In genomic region chr7:44484841-44485571, GRCm38 (mm10) we compare ENCODE assay signal across 8 mouse cellular contexts. TPM values are rescaled to one million over a fixed set of nuclear protein-coding genes. Genes with fewer than 3 reads are reported as not detected.
DNase-seq lines count a peak whose midpoint lies in the region; ATAC-seq and TF ChIP-seq lines count a peak whose summit lies in the region.

No protein-coding gene starts in this region.

- H3K4me1 ChIP-seq in ES-E14 (ENCODE audit: control insufficient read depth in 2 of 2, insufficient read depth in 2 of 2, low read length in 2 of 2, poor library complexity in 1 of 2), result peaks cover 0 to 16% of the 10 kb centered on the region in 2 experiments; a peak in 1 of 4 replicates
- peaks cover 3% of the 10 kb centered on the region; the same call in 1 of the 2 replicates for H3K4me1 ChIP-seq in forebrain, embryonic 13.5 days
- H3K4me1 ChIP-seq in lung, adult 2 months (ENCODE audit: control insufficient read depth, insufficient read depth, low read length), result no peaks in the 10 kb centered on the region

- TF ChIP-seq CTCF in layer of hippocampus, adult 2 months (conservative IDR thresholded peaks at IDR 0.05), result peak; percentile 99
- peak; percentile 99 for TF ChIP-seq CTCF in lung, adult 2 months (IDR thresholded peaks at IDR 0.05; ENCODE audit: insufficient read depth, low read length)

- H3K4me3 ChIP-seq in ES-E14 (ENCODE audit: insufficient read depth in 1 of 2, low read depth in 1 of 2, low read length in 2 of 2, poor library complexity in 1 of 2, severe bottlenecking in 1 of 2), result no peak overlapping the region
- H3K4me3 ChIP-seq in forebrain, embryonic 13.5 days, result no peak overlapping the region
- H3K4me3 ChIP-seq in layer of hippocampus, adult 2 months, result no peak overlapping the region
- no peak overlapping the region for H3K4me3 ChIP-seq in lung, adult 2 months (replicated peaks; ENCODE audit: extremely low read depth, low read depth, low read length)

- peak; percentile 87 for ATAC-seq in forebrain, embryonic 13.5 days
- ATAC-seq in hematopoietic stem cell, adult 5-6 weeks (replicated peaks in 1 of 2; ENCODE audit: insufficient read depth in 1 of 2, low FRiP score in 2 of 2, low TSS enrichment in 1 of 2, low read depth in 1 of 2, poor library complexity in 2 of 2, severe bottlenecking in 2 of 2), result peak; percentile 72 to 73
- ATAC-seq in neutrophil, adult 5-6 weeks (ENCODE audit: extremely low read depth, insufficient number of reproducible peaks, low FRiP score, poor library complexity, severe bottlenecking), result peak; percentile 79

- no peak overlapping the region for H3K27ac ChIP-seq in ES-E14 (ENCODE audit: insufficient read depth, low read depth, low read length, poor library complexity, severe bottlenecking)
- H3K27ac ChIP-seq in forebrain, embryonic 13.5 days, result peak overlapping the region; percentile 32; the same call in 1 of the 2 replicates
- H3K27ac ChIP-seq in layer of hippocampus, adult 2 months, result peak overlapping the region; percentile 82

- H3K36me3 ChIP-seq in ES-E14 (ENCODE audit: control insufficient read depth, insufficient read depth, low read length, poor library complexity, severe bottlenecking), result peaks cover 13% of the 10 kb centered on the region; the same call in 1 of the 2 replicates
- H3K36me3 ChIP-seq in forebrain, embryonic 13.5 days (ENCODE audit: poor library complexity, severe bottlenecking), result peaks cover 18% of the 10 kb centered on the region

- H3K4me2 ChIP-seq in forebrain, embryonic 13.5 days, result no peak overlapping the region

- H3K9ac ChIP-seq in ES-E14 (ENCODE audit: insufficient read depth, low read depth, low read length, poor library complexity, severe bottlenecking), result no peak overlapping the region
- H3K9ac ChIP-seq in forebrain, embryonic 13.5 days, result no peak overlapping the region

- DNase-seq in ES-E14 (ENCODE audit: low read depth, low spot score), result peak; percentile 79
- peak; percentile 77 for DNase-seq in cerebellum, adult 11-12 months
- peak; percentile 79 to 89 for DNase-seq in layer of hippocampus, adult 2 months (ENCODE audit: low spot score in 2 of 2)
- peak; percentile 71 for DNase-seq in lung, adult 2 months
- peak; percentile 76 for DNase-seq in thymus, postnatal 25 days

- H3K27me3 ChIP-seq in forebrain, embryonic 13.5 days, result peaks cover 21% of the 10 kb centered on the region

- in situ Hi-C loops in ES-E14 (cut with MboI; ENCODE audit: low sequenced_read_pairs in 2 of 2, unreplicated experiment in 2 of 2), result no loop called here

- TF ChIP-seq POLR2A in lung, adult 2 months (IDR thresholded peaks at IDR 0.05; ENCODE audit: borderline replicate concordance, extremely low read depth, low read depth, low read length), result no peak

- WGBS in forebrain, embryonic 13.5 days, result 27% methylated on average over 5 of the region's 5 CpGs
- WGBS in lung, adult 2 months, result 32% methylated on average over 5 of the region's 5 CpGs

- H3K9me3 ChIP-seq in ES-E14 (ENCODE audit: control insufficient read depth, insufficient read depth, low read depth, low read length), result no peaks in the 10 kb centered on the region
- H3K9me3 ChIP-seq in forebrain, embryonic 13.5 days (replicated peaks), result no peaks in the 10 kb centered on the region

TF ChIP-seq in ES-E14, 5 proteins besides CTCF, POLR2A, EP300 and RAD21:
- no peak for TF ChIP-seq ZNF384 (IDR thresholded peaks at IDR 0.05; ENCODE audit: low read depth, low read length)
- peak; percentile 74 for TF ChIP-seq ZC3H11A (IDR thresholded peaks at IDR 0.05; ENCODE audit: borderline replicate concordance, low read depth, low read length)
- no peak for TF ChIP-seq HCFC1 (IDR thresholded peaks at IDR 0.05; ENCODE audit: borderline replicate concordance, insufficient read depth, low read length)
- TF ChIP-seq MAFK (IDR thresholded peaks at IDR 0.05; ENCODE audit: insufficient read depth, low read depth, low read length), result 0 out of 2 replicates have a peak, but pooled peaks have one; percentile 7
- no peak for TF ChIP-seq CHD2 (IDR thresholded peaks at IDR 0.05; ENCODE audit: low read depth, low read length)
TF ChIP-seq in ES-E14: peak in this region for 2.

RNA-seq across cellular contexts. Expression of gene Emc10, which starts 11.3 kb away (rescaled TPM):
- 64.2 and 104 TPM in 2 replicates for total RNA-seq in ES-E14 (2012; rRNA removed)
- 101 and 106 TPM in 2 replicates for polyA plus RNA-seq in forebrain, embryonic 13.5 days (2015; fragmentation: Nextera tagmentation; extraction: Ambion mirVana)
- total RNA-seq in hematopoietic stem cell, adult 5-6 weeks (2017), result 30.3 and 44.3 TPM in 2 replicates
- 100 to 1,000 TPM; 210 to 220 TPM for total RNA-seq in layer of hippocampus, adult 2 months (2021)
- 250 and 268 TPM in 2 replicates for polyA plus RNA-seq in lung, adult 2 months (2012; rRNA removed)
- total RNA-seq in neutrophil, adult 5-6 weeks (2017), result 29.0 and 37.8 TPM in 2 replicates

RNA-seq across cellular contexts. Expression of gene Fam71e1, which starts 11.4 kb away (rescaled TPM):
- 3.4 and 4.2 TPM in 2 replicates for total RNA-seq in ES-E14 (2012; rRNA removed)
- polyA plus RNA-seq in forebrain, embryonic 13.5 days (2015; fragmentation: Nextera tagmentation; extraction: Ambion mirVana), result 30.1 and 35.0 TPM in 2 replicates
- 17.6 TPM in 1 of 2 replicates, not detected in the other for total RNA-seq in hematopoietic stem cell, adult 5-6 weeks (2017)
- total RNA-seq in layer of hippocampus, adult 2 months (2021), result 10 to 100 TPM; 19.3 to 23.4 TPM
- 9.5 and 10.3 TPM in 2 replicates for polyA plus RNA-seq in lung, adult 2 months (2012; rRNA removed)
- 7.3 and 7.6 TPM in 2 replicates for total RNA-seq in neutrophil, adult 5-6 weeks (2017)

RNA-seq across cellular contexts. Expression of gene Josd2, which starts 17.2 kb away (rescaled TPM):
- total RNA-seq in ES-E14 (2012; rRNA removed), result 18.6 and 18.9 TPM in 2 replicates
- 49.0 and 56.1 TPM in 2 replicates for polyA plus RNA-seq in forebrain, embryonic 13.5 days (2015; fragmentation: Nextera tagmentation; extraction: Ambion mirVana)
- total RNA-seq in hematopoietic stem cell, adult 5-6 weeks (2017), result 19.0 and 20.4 TPM in 2 replicates
- total RNA-seq in layer of hippocampus, adult 2 months (2021), result 10 to 100 TPM; 91.3 to 92.0 TPM
- polyA plus RNA-seq in lung, adult 2 months (2012; rRNA removed), result 164 and 175 TPM in 2 replicates
- total RNA-seq in neutrophil, adult 5-6 weeks (2017), result 19.9 and 24.7 TPM in 2 replicates

RNA-seq across cellular contexts. Expression of gene Aspdh, which starts 19.8 kb away (rescaled TPM):
- not detected in 2 replicates for total RNA-seq in ES-E14 (2012; rRNA removed)
- 3.8 and 4.0 TPM in 2 replicates for polyA plus RNA-seq in forebrain, embryonic 13.5 days (2015; fragmentation: Nextera tagmentation; extraction: Ambion mirVana)
- total RNA-seq in hematopoietic stem cell, adult 5-6 weeks (2017), result not detected in 2 replicates
- 10 to 100 TPM; 12.2 to 18.1 TPM for total RNA-seq in layer of hippocampus, adult 2 months (2021)
- 0.24 and 0.50 TPM in 2 replicates for polyA plus RNA-seq in lung, adult 2 months (2012; rRNA removed)
- total RNA-seq in neutrophil, adult 5-6 weeks (2017), result not detected in 2 replicates

RNA-seq across cellular contexts. Expression of gene Mybpc2, which starts 39.5 kb away (rescaled TPM):
- total RNA-seq in ES-E14 (2012; rRNA removed), result 0.80 and 1.6 TPM in 2 replicates
- polyA plus RNA-seq in forebrain, embryonic 13.5 days (2015; fragmentation: Nextera tagmentation; extraction: Ambion mirVana), result 0.13 and 0.14 TPM in 2 replicates
- total RNA-seq in hematopoietic stem cell, adult 5-6 weeks (2017), result not detected in 2 replicates
- not detected for total RNA-seq in layer of hippocampus, adult 2 months (2021)
- 1.0 and 10.5 TPM in 2 replicates for polyA plus RNA-seq in lung, adult 2 months (2012; rRNA removed)
- 3.7 and 7.9 TPM in 2 replicates for total RNA-seq in neutrophil, adult 5-6 weeks (2017)
